Mouse (Mus musculus) gonadal fat pad, adult 2 months (tissue): ENCODE data around the gene Ppara. TPM values are rescaled to one million over a fixed set of nuclear protein-coding genes. Genes with fewer than 3 reads are reported as not detected.

Experiments used
- DNase-seq: peaks from one replicate; pipeline ENCODE4 v3.0.0-alpha.2; 2012; ENCODE audit warnings: low read depth
- polyA plus RNA-seq: library from polyadenylated mRNA; depleted of rRNA; stranded (reverse); fragments of >200 nt; gene quantifications from 2 replicates; pipeline ENCODE4 v1.2.3, GENCODE M21; 2012

Gene Ppara
- polyA plus RNA-seq, 1 experiment, result 3.6 TPM

- no peak for DNase-seq
These were observed 29.7 kb upstream of the Ppara start for GRCm38 (mm10) chr15:85705013-85705528.

- no peak for DNase-seq
These were observed 29.0 kb upstream of the Ppara start for GRCm38 (mm10) chr15:85705566-85706332.

GRCm38 (mm10) chr15:85706527-85706926, 28.3 kb upstream of the Ppara start:
- DNase-seq, result no peak

- no peak for DNase-seq
These were observed 27.8 kb upstream of the Ppara start for GRCm38 (mm10) chr15:85707017-85707416.

GRCm38 (mm10) chr15:85707458-85708030, 27.2 kb upstream of the Ppara start:
- DNase-seq, result no peak

- no peak for DNase-seq
These were observed 26.6 kb upstream of the Ppara start for GRCm38 (mm10) chr15:85708217-85708616.

GRCm38 (mm10) chr15:85708843-85709242, 25.9 kb upstream of the Ppara start:
- DNase-seq, result no peak

- no peak for DNase-seq
These were observed 25.4 kb upstream of the Ppara start for GRCm38 (mm10) chr15:85709268-85709973.

- DNase-seq, result no peak
These were observed 24.6 kb upstream of the Ppara start for GRCm38 (mm10) chr15:85710179-85710578.

GRCm38 (mm10) chr15:85710641-85711580, 23.9 kb upstream of the Ppara start:
- no peak for DNase-seq

- no peak for DNase-seq
These were observed 22.1 kb upstream of the Ppara start for GRCm38 (mm10) chr15:85712565-85713168.

- no peak for DNase-seq
These were observed 21.4 kb upstream of the Ppara start for GRCm38 (mm10) chr15:85713417-85713816.

GRCm38 (mm10) chr15:85715059-85715458, 19.7 kb upstream of the Ppara start:
- DNase-seq, result no peak

- no peak for DNase-seq
These were observed 18.7 kb upstream of the Ppara start for GRCm38 (mm10) chr15:85716045-85716444.

- no peak for DNase-seq
These were observed 18.2 kb upstream of the Ppara start for GRCm38 (mm10) chr15:85716591-85716990.

GRCm38 (mm10) chr15:85717008-85717407, 17.8 kb upstream of the Ppara start:
- DNase-seq, result no peak

- DNase-seq, result no peak
These were observed 17.0 kb upstream of the Ppara start for GRCm38 (mm10) chr15:85717800-85718199.

GRCm38 (mm10) chr15:85719017-85719416, 15.8 kb upstream of the Ppara start:
- DNase-seq, result no peak

GRCm38 (mm10) chr15:85720366-85720841, 14.4 kb upstream of the Ppara start:
- DNase-seq, result no peak

GRCm38 (mm10) chr15:85724271-85725165, 10.3 kb upstream of the Ppara start:
- DNase-seq, result no peak
